Mouse (Mus musculus) neural tube, embryonic 15.5 days (tissue): ENCODE results near the gene Clcn3. TPM values are rescaled to one million over a fixed set of nuclear protein-coding genes. Genes with fewer than 3 reads are reported as not detected.

Experiments
- ATAC-seq: fragments of 200-750 bp; cut with Nextera tagmentation; 2 replicates; pipeline ENCODE4 v1.8.0; 2017; ENCODE audit warnings: mild to moderate bottlenecking, moderate TSS enrichment, moderate library complexity; ENCODE audit not compliant: low FRiP score
- H3K27ac ChIP-seq: fragments of 300-500 bp; sonication (generic); replicated peaks from 2 replicates; pipeline ENCODE4 v1.5.1; 2015; ENCODE audit warnings: mild to moderate bottlenecking, inconsistent platforms
- H3K27me3 ChIP-seq: fragments of 300-500 bp; sonication (generic); replicated peaks from 2 replicates; pipeline ENCODE4 v1.6.1; 2015; ENCODE audit warnings: inconsistent platforms
- H3K36me3 ChIP-seq: fragments of 300-500 bp; sonication (generic); 2 replicates; pipeline ENCODE4 v1.6.1; 2015; ENCODE audit warnings: inconsistent platforms
- H3K4me1 ChIP-seq: fragments of 300-500 bp; sonication (generic); 2 replicates; pipeline ENCODE4 v1.6.1; 2015; ENCODE audit warnings: inconsistent platforms
- H3K4me2 ChIP-seq: fragments of 300-500 bp; sonication (generic); 2 replicates; pipeline ENCODE4 v1.6.1; 2015; ENCODE audit warnings: inconsistent platforms, mild to moderate bottlenecking, moderate library complexity
- H3K4me3 ChIP-seq: fragments of 300-500 bp; sonication (generic); replicated peaks from 2 replicates; pipeline ENCODE4 v1.5.1; 2015; ENCODE audit warnings: mild to moderate bottlenecking, inconsistent platforms
- H3K9ac ChIP-seq: fragments of 300-500 bp; sonication (generic); replicated peaks from 2 replicates; pipeline ENCODE4 v1.6.1; 2015; ENCODE audit warnings: mild to moderate bottlenecking, inconsistent platforms
- H3K9me3 ChIP-seq: fragments of 300-500 bp; sonication (generic); replicated peaks from 2 replicates; pipeline ENCODE4 v1.6.1; 2016; ENCODE audit warnings: inconsistent platforms
- WGBS: fragments of 180-500 bp; shearing (Covaris S2); methylation state at CpG from one replicate; pipeline ENCODE4 v1.1.7; 2015; ENCODE audit warnings: mixed read lengths; 5-methylcytosine and 5-hydroxymethylcytosine counted together
- polyA plus RNA-seq: library from polyadenylated mRNA; unstranded; fragments of >200 nt; fragmentation: Nextera tagmentation; extraction: Ambion mirVana; gene quantifications from 2 replicates; pipeline ENCODE4 v1.2.1, GENCODE M21; 2015

Gene Clcn3
- polyA plus RNA-seq, 1 experiment from 2014 or later, result 69.3 TPM

GRCm38 (mm10) chr8:60951271-60951670 lies 31.8 kb downstream of the Clcn3 start:
- H3K9me3 ChIP-seq, result no peaks in the 10 kb centered on the region
- H3K27me3 ChIP-seq, result no peaks in the 10 kb centered on the region
- no peak overlapping the region for H3K27ac ChIP-seq
- H3K4me2 ChIP-seq, result no peak overlapping the region
- H3K9ac ChIP-seq, result no peak overlapping the region
- H3K4me3 ChIP-seq, result no peak overlapping the region
- H3K4me1 ChIP-seq, result peaks cover 18% of the 10 kb centered on the region
- no peak for ATAC-seq
- no peaks in the 10 kb centered on the region for H3K36me3 ChIP-seq
- WGBS, result 80% methylated on average over 4 of the region's 4 CpGs

GRCm38 (mm10) chr8:60949859-60950258 lies 33.2 kb downstream of the Clcn3 start:
- no peak overlapping the region for H3K4me2 ChIP-seq
- 82% methylated on average over 4 of the region's 4 CpGs for WGBS

GRCm38 (mm10) chr8:60947503-60947902 lies 35.6 kb downstream of the Clcn3 start:
- peaks cover 13% of the 10 kb centered on the region for H3K4me1 ChIP-seq
- no peaks in the 10 kb centered on the region for H3K9me3 ChIP-seq
- H3K27me3 ChIP-seq, result no peaks in the 10 kb centered on the region
- H3K4me3 ChIP-seq, result no peak overlapping the region
- no peaks in the 10 kb centered on the region for H3K36me3 ChIP-seq
- H3K9ac ChIP-seq, result no peak overlapping the region
- H3K4me2 ChIP-seq, result no peak overlapping the region
- no peak for ATAC-seq
- no peak overlapping the region for H3K27ac ChIP-seq

More at GRCm38 (mm10) chr8:60949859-60950258, 33.2 kb downstream of the Clcn3 start:
- no peak overlapping the region for H3K27ac ChIP-seq
- ATAC-seq, result no peak
- no peak overlapping the region for H3K9ac ChIP-seq
- no peaks in the 10 kb centered on the region for H3K9me3 ChIP-seq
- H3K4me1 ChIP-seq, result peaks cover 18% of the 10 kb centered on the region
- H3K4me3 ChIP-seq, result no peak overlapping the region
- no peaks in the 10 kb centered on the region for H3K27me3 ChIP-seq
- no peaks in the 10 kb centered on the region for H3K36me3 ChIP-seq

GRCm38 (mm10) chr8:60942867-60943266 lies 40.2 kb downstream of the Clcn3 start:
- no peaks in the 10 kb centered on the region for H3K36me3 ChIP-seq
- no peak overlapping the region for H3K4me2 ChIP-seq
- H3K27ac ChIP-seq, result no peak overlapping the region
- 96% methylated on average over 2 of the region's 2 CpGs for WGBS
- no peak overlapping the region for H3K4me3 ChIP-seq
- H3K9me3 ChIP-seq, result no peaks in the 10 kb centered on the region
- H3K4me1 ChIP-seq, result no peaks in the 10 kb centered on the region
- no peaks in the 10 kb centered on the region for H3K27me3 ChIP-seq
- no peak for ATAC-seq
- no peak overlapping the region for H3K9ac ChIP-seq

GRCm38 (mm10) chr8:60938717-60939424 lies 44.2 kb downstream of the Clcn3 start:
- Histone ChIP-seq H3K4me3 (no peak overlapping the region), H3K27me3 (no peaks in the 10 kb centered on the region), H3K9me3 (no peaks in the 10 kb centered on the region), H3K4me1 (no peaks in the 10 kb centered on the region), H3K27ac (no peak overlapping the region), H3K4me2 (no peak overlapping the region), H3K9ac (no peak overlapping the region), H3K36me3 (peaks cover 3% of the 10 kb centered on the region; the same call in 1 of the 2 replicates)
- no peak for ATAC-seq
- WGBS, result 59% methylated on average over 3 of the region's 3 CpGs

- H3K36me3 ChIP-seq, result peaks cover 6% of the 10 kb centered on the region; the same call in 1 of the 2 replicates
- no peaks in the 10 kb centered on the region for H3K9me3 ChIP-seq
- H3K27me3 ChIP-seq, result no peaks in the 10 kb centered on the region
- H3K27ac ChIP-seq, result no peak overlapping the region
- no peak overlapping the region for H3K9ac ChIP-seq
- no peak for ATAC-seq
- H3K4me3 ChIP-seq, result no peak overlapping the region
- H3K4me1 ChIP-seq, result no peaks in the 10 kb centered on the region
- H3K4me2 ChIP-seq, result no peak overlapping the region
These were observed 49.5 kb downstream of the Clcn3 start for GRCm38 (mm10) chr8:60933617-60934016.

GRCm38 (mm10) chr8:60920176-60920575 lies 62.9 kb downstream of the Clcn3 start:
- Histone ChIP-seq H3K9me3 (no peaks in the 10 kb centered on the region), H3K4me1 (no peaks in the 10 kb centered on the region), H3K9ac (no peak overlapping the region), H3K4me2 (no peak overlapping the region), H3K36me3 (peaks cover 5% of the 10 kb centered on the region), H3K27ac (no peak overlapping the region), H3K27me3 (no peaks in the 10 kb centered on the region), H3K4me3 (no peak overlapping the region)
- no peak for ATAC-seq
- 90% methylated on average over 4 of the region's 4 CpGs for WGBS

- Histone ChIP-seq H3K9ac (no peak overlapping the region), H3K4me1 (no peaks in the 10 kb centered on the region), H3K27me3 (no peaks in the 10 kb centered on the region), H3K4me2 (no peak overlapping the region), H3K27ac (no peak overlapping the region), H3K36me3 (peaks cover 5% of the 10 kb centered on the region), H3K4me3 (no peak overlapping the region), H3K9me3 (no peaks in the 10 kb centered on the region)
- no peak for ATAC-seq
- 80% methylated on average over 3 of the region's 3 CpGs for WGBS
These were observed 64.0 kb downstream of the Clcn3 start for GRCm38 (mm10) chr8:60919069-60919468.

GRCm38 (mm10) chr8:60912554-60912953 lies 70.5 kb downstream of the Clcn3 start:
- Histone ChIP-seq H3K9ac (no peak overlapping the region), H3K27me3 (no peaks in the 10 kb centered on the region), H3K4me1 (no peaks in the 10 kb centered on the region), H3K9me3 (no peaks in the 10 kb centered on the region), H3K27ac (no peak overlapping the region), H3K4me2 (no peak overlapping the region), H3K4me3 (no peak overlapping the region), H3K36me3 (peaks cover 12% of the 10 kb centered on the region)
- no peak for ATAC-seq
- WGBS, result 54% methylated on average over 10 of the region's 10 CpGs

GRCm38 (mm10) chr8:60912081-60912480 lies 71.0 kb downstream of the Clcn3 start:
- WGBS, result 75% methylated on average over 4 of the region's 4 CpGs
- no peaks in the 10 kb centered on the region for H3K27me3 ChIP-seq
- no peak overlapping the region for H3K9ac ChIP-seq
- no peak for ATAC-seq
- no peak overlapping the region for H3K4me2 ChIP-seq
- H3K4me1 ChIP-seq, result no peaks in the 10 kb centered on the region
- no peaks in the 10 kb centered on the region for H3K9me3 ChIP-seq
- H3K4me3 ChIP-seq, result no peak overlapping the region
- H3K36me3 ChIP-seq, result peaks cover 12% of the 10 kb centered on the region
- no peak overlapping the region for H3K27ac ChIP-seq

- no peaks in the 10 kb centered on the region for H3K27me3 ChIP-seq
- H3K4me1 ChIP-seq, result no peaks in the 10 kb centered on the region
- no peaks in the 10 kb centered on the region for H3K9me3 ChIP-seq
- no peak overlapping the region for H3K4me3 ChIP-seq
- H3K4me2 ChIP-seq, result no peak overlapping the region
- 80% methylated on average over 9 of the region's 9 CpGs for WGBS
- H3K36me3 ChIP-seq, result peaks cover 10% of the 10 kb centered on the region; the same call in 1 of the 2 replicates
- no peak overlapping the region for H3K9ac ChIP-seq
- H3K27ac ChIP-seq, result no peak overlapping the region
- ATAC-seq, result no peak
These were observed 83.0 kb downstream of the Clcn3 start for GRCm38 (mm10) chr8:60900147-60900546.

GRCm38 (mm10) chr8:60895878-60896277 lies 87.2 kb downstream of the Clcn3 start:
- Histone ChIP-seq H3K27me3 (no peaks in the 10 kb centered on the region), H3K27ac (no peak overlapping the region), H3K9me3 (no peaks in the 10 kb centered on the region), H3K9ac (no peak overlapping the region), H3K4me2 (no peak overlapping the region), H3K4me3 (no peak overlapping the region), H3K4me1 (peaks cover 21% of the 10 kb centered on the region), H3K36me3 (peaks cover 16% of the 10 kb centered on the region)
- 86% methylated on average over 6 of the region's 6 CpGs for WGBS
- no peak for ATAC-seq
